In genomic region chr5:139558468-139558804, GRCm38 (mm10) we compare ENCODE assay signal across 9 mouse cellular contexts. TPM values are rescaled to one million over a fixed set of nuclear protein-coding genes. Genes with fewer than 3 reads are reported as not detected.
DNase-seq lines count a peak whose midpoint lies in the region; ATAC-seq lines count a peak whose summit lies in the region.
"Had no signal": no experiment of that assay in that cellular context is flagged by ENCODE, and none has a peak within 500 bp of the region (broad histone marks: within the 10 kb centered on the region; RNA-seq: fewer than 3 reads in every experiment).

No protein-coding gene starts in this region.

- H3K27ac ChIP-seq in heart, embryonic 16.5 days (ENCODE audit: low read length), result no peak overlapping the region
- no peak overlapping the region for H3K27ac ChIP-seq in limb, embryonic 11.5 days (replicated peaks; ENCODE audit: low read depth, low read length)

- H3K4me3 ChIP-seq in heart, embryonic 16.5 days (ENCODE audit: low read length), result no peak overlapping the region
- no peak overlapping the region for H3K4me3 ChIP-seq in limb, embryonic 11.5 days (ENCODE audit: low read depth, low read length)

- peaks cover 87% of the 10 kb centered on the region for H3K27me3 ChIP-seq in heart, embryonic 16.5 days (ENCODE audit: control insufficient read depth, insufficient read depth, low read length)
- peaks cover 89% of the 10 kb centered on the region for H3K27me3 ChIP-seq in limb, embryonic 11.5 days (ENCODE audit: control insufficient read depth, insufficient read depth, low read length)

- no peak overlapping the region for H3K9ac ChIP-seq in heart, embryonic 16.5 days (ENCODE audit: low read length)
- no peak overlapping the region for H3K9ac ChIP-seq in limb, embryonic 11.5 days (ENCODE audit: low read length)

- intact Hi-C loops in left cerebral cortex, postnatal 25 days (cut with DNase I), result no loop called here

- no peaks in the 10 kb centered on the region for H3K9me3 ChIP-seq in heart, embryonic 16.5 days (replicated peaks; ENCODE audit: control insufficient read depth, low read length)
- H3K9me3 ChIP-seq in limb, embryonic 11.5 days (ENCODE audit: control insufficient read depth, low read length), result no peaks in the 10 kb centered on the region

- under 1% methylated on average over 15 of the region's 16 CpGs for WGBS in heart, embryonic 16.5 days
- under 1% methylated on average over 16 of the region's 16 CpGs for WGBS in limb, embryonic 11.5 days

- DNase-seq in adrenal gland, postnatal 14 days, result peak; percentile 41
- no peak for DNase-seq in adrenal gland, adult (ENCODE audit: inconsistent age in 2 of 2, low spot score in 1 of 2)
- DNase-seq in embryo, embryonic 11 days, result peak; percentile 82
- DNase-seq in limb, embryonic 11.5 days (ENCODE audit: low spot score), result peak; percentile 54
- DNase-seq in retina, postnatal 1 day, result peak; percentile 82
- no peak for DNase-seq in right cerebral cortex, adult 18-20 months
- no peak for DNase-seq in left cerebral cortex, postnatal 25 days (ENCODE audit: low spot score in 2 of 2)

- no peaks in the 10 kb centered on the region for H3K4me1 ChIP-seq in heart, embryonic 16.5 days (ENCODE audit: control insufficient read depth, insufficient read depth, low read length)
- H3K4me1 ChIP-seq in limb, embryonic 11.5 days (ENCODE audit: control insufficient read depth, insufficient read depth, low read length), result peaks cover 16% of the 10 kb centered on the region

- no peaks in the 10 kb centered on the region for H3K36me3 ChIP-seq in heart, embryonic 16.5 days (ENCODE audit: control insufficient read depth, insufficient read depth)
- H3K36me3 ChIP-seq in limb, embryonic 11.5 days (ENCODE audit: control insufficient read depth, insufficient read depth, low read length), result no peaks in the 10 kb centered on the region

- no peak overlapping the region for H3K4me2 ChIP-seq in heart, embryonic 16.5 days (ENCODE audit: low read depth, low read length)
- H3K4me2 ChIP-seq in limb, embryonic 11.5 days (ENCODE audit: low read depth, severe bottlenecking), result no peak overlapping the region

- 0 out of 2 replicates have a peak, but pooled peaks have one; percentile 43 for ATAC-seq in heart, embryonic 16.5 days (replicated peaks; ENCODE audit: extremely low read depth, insufficient read depth, low FRiP score)
- no peak for ATAC-seq in limb, embryonic 11.5 days (ENCODE audit: insufficient number of reproducible peaks, low FRiP score, low TSS enrichment, low read depth)

RNA-seq across cellular contexts. Expression of gene Uncx, which starts 15.1 kb away (rescaled TPM):
- total RNA-seq in adrenal gland, postnatal 14 days (2021), result 0.15 TPM in 1 of 2 replicates, not detected in the other
- not detected in 2 replicates for polyA plus RNA-seq in heart, embryonic 16.5 days (2015; fragmentation: Nextera tagmentation; extraction: Ambion mirVana)
- 0.08 and 0.21 TPM in 2 replicates for polyA plus RNA-seq in limb, embryonic 11.5 days (2014; fragmentation: Nextera tagmentation; extraction: Ambion mirVana)
- total RNA-seq in left cerebral cortex, postnatal 25 days (2021), result under 1 TPM in 1 of 2 experiments, not detected in 1; 0.39 TPM
- polyA plus RNA-seq: liver, embryonic 16.5 days had no signal

Comparison
In these comparisons a context has a peak if more than half of its experiments do, and no peak if none do; other contexts are left out.
1. DNase-seq: peak in adrenal gland, postnatal 14 days (single experiment), embryo, embryonic 11 days (single experiment), limb, embryonic 11.5 days (single experiment) and retina, postnatal 1 day (single experiment); none in adrenal gland, adult (0 of 2), right cerebral cortex, adult 18-20 months (single experiment) and left cerebral cortex, postnatal 25 days (0 of 2).